Mouse (Mus musculus): ENCODE measurements around the gene Klf12. TPM values are rescaled to one million over a fixed set of nuclear protein-coding genes. Genes with fewer than 3 reads are reported as not detected.

Gene Klf12
- polyA plus RNA-seq, 1 experiment: 11.1 TPM

GRCm38 (mm10) chr14:100189490-100190197 lies 94.8 kb downstream of the Klf12 start:
- no peak for TF ChIP-seq POLR2A (IDR thresholded peaks at IDR 0.05; ENCODE audit: borderline replicate concordance, extremely low read depth, low read depth, low read length)
- TF ChIP-seq CTCF (IDR thresholded peaks at IDR 0.05; ENCODE audit: insufficient read depth, low read length): no peak

GRCm38 (mm10) chr14:100187372-100187771 lies 97.1 kb downstream of the Klf12 start:
- 91% methylated on average over 3 of the region's 3 CpGs for WGBS
- no peak for TF ChIP-seq POLR2A (IDR thresholded peaks at IDR 0.05; ENCODE audit: borderline replicate concordance, extremely low read depth, low read depth, low read length)
- TF ChIP-seq CTCF (IDR thresholded peaks at IDR 0.05; ENCODE audit: insufficient read depth, low read length): no peak
- DNase-seq: no peak

More at GRCm38 (mm10) chr14:100189490-100190197, 94.8 kb downstream of the Klf12 start:
- DNase-seq: no peak
- Histone ChIP-seq H3K4me1 (ENCODE audit: control insufficient read depth, insufficient read depth, low read length) (no peaks in the 10 kb centered on the region), H3K4me3 (replicated peaks; ENCODE audit: extremely low read depth, low read depth, low read length) (no peak overlapping the region)
- 75% methylated on average over 11 of the region's 11 CpGs for WGBS

GRCm38 (mm10) chr14:100177796-100178195 lies 106.7 kb downstream of the Klf12 start:
- H3K4me1 ChIP-seq (ENCODE audit: control insufficient read depth, insufficient read depth, low read length): no peaks in the 10 kb centered on the region
- 72% methylated on average over 3 of the region's 3 CpGs for WGBS
- no peak for TF ChIP-seq POLR2A (IDR thresholded peaks at IDR 0.05; ENCODE audit: borderline replicate concordance, extremely low read depth, low read depth, low read length)
- TF ChIP-seq CTCF (IDR thresholded peaks at IDR 0.05; ENCODE audit: insufficient read depth, low read length): no peak
- no peak overlapping the region for H3K4me3 ChIP-seq (replicated peaks; ENCODE audit: extremely low read depth, low read depth, low read length)
- no peak for DNase-seq

More at GRCm38 (mm10) chr14:100187372-100187771, 97.1 kb downstream of the Klf12 start:
- no peak overlapping the region for H3K4me3 ChIP-seq (replicated peaks; ENCODE audit: extremely low read depth, low read depth, low read length)
- H3K4me1 ChIP-seq (ENCODE audit: control insufficient read depth, insufficient read depth, low read length): no peaks in the 10 kb centered on the region

- Histone ChIP-seq H3K4me3 (replicated peaks; ENCODE audit: extremely low read depth, low read depth, low read length) (no peak overlapping the region), H3K4me1 (ENCODE audit: control insufficient read depth, insufficient read depth, low read length) (no peaks in the 10 kb centered on the region)
- 83% methylated on average over 2 of the region's 2 CpGs for WGBS
- TF ChIP-seq CTCF (IDR thresholded peaks at IDR 0.05; ENCODE audit: insufficient read depth, low read length) (no peak), POLR2A (IDR thresholded peaks at IDR 0.05; ENCODE audit: borderline replicate concordance, extremely low read depth, low read depth, low read length) (no peak)
- no peak for DNase-seq
Observed at GRCm38 (mm10) chr14:100165075-100165474, 119.4 kb downstream of the Klf12 start.

GRCm38 (mm10) chr14:100156639-100157038 lies 127.8 kb downstream of the Klf12 start:
- Histone ChIP-seq H3K4me1 (ENCODE audit: control insufficient read depth, insufficient read depth, low read length) (no peaks in the 10 kb centered on the region), H3K4me3 (replicated peaks; ENCODE audit: extremely low read depth, low read depth, low read length) (no peak overlapping the region)
- DNase-seq: no peak
- TF ChIP-seq POLR2A (IDR thresholded peaks at IDR 0.05; ENCODE audit: borderline replicate concordance, extremely low read depth, low read depth, low read length) (no peak), CTCF (IDR thresholded peaks at IDR 0.05; ENCODE audit: insufficient read depth, low read length) (no peak)

- WGBS: 75% methylated on average over 8 of the region's 8 CpGs
- no peak overlapping the region for H3K4me3 ChIP-seq (replicated peaks; ENCODE audit: extremely low read depth, low read depth, low read length)
- TF ChIP-seq POLR2A (IDR thresholded peaks at IDR 0.05; ENCODE audit: borderline replicate concordance, extremely low read depth, low read depth, low read length): no peak
- no peak for TF ChIP-seq CTCF (IDR thresholded peaks at IDR 0.05; ENCODE audit: insufficient read depth, low read length)
- no peaks in the 10 kb centered on the region for H3K4me1 ChIP-seq (ENCODE audit: control insufficient read depth, insufficient read depth, low read length)
- DNase-seq: no peak
Observed at GRCm38 (mm10) chr14:100147666-100148065, 136.8 kb downstream of the Klf12 start.

GRCm38 (mm10) chr14:100140370-100140769 lies 144.1 kb downstream of the Klf12 start:
- H3K4me3 ChIP-seq (replicated peaks; ENCODE audit: extremely low read depth, low read depth, low read length): no peak overlapping the region
- WGBS: 98% methylated on average over 1 of the region's 1 CpGs

GRCm38 (mm10) chr14:100134304-100134703 lies 150.2 kb downstream of the Klf12 start:
- WGBS: 71% methylated on average over 9 of the region's 9 CpGs
- H3K4me1 ChIP-seq (ENCODE audit: control insufficient read depth, insufficient read depth, low read length): no peaks in the 10 kb centered on the region
- DNase-seq: no peak
- no peak for TF ChIP-seq CTCF (IDR thresholded peaks at IDR 0.05; ENCODE audit: insufficient read depth, low read length)
- no peak overlapping the region for H3K4me3 ChIP-seq (replicated peaks; ENCODE audit: extremely low read depth, low read depth, low read length)

More at GRCm38 (mm10) chr14:100140370-100140769, 144.1 kb downstream of the Klf12 start:
- TF ChIP-seq CTCF (IDR thresholded peaks at IDR 0.05; ENCODE audit: insufficient read depth, low read length) (no peak), POLR2A (IDR thresholded peaks at IDR 0.05; ENCODE audit: borderline replicate concordance, extremely low read depth, low read depth, low read length) (no peak)
- no peak for DNase-seq
- H3K4me1 ChIP-seq (ENCODE audit: control insufficient read depth, insufficient read depth, low read length): no peaks in the 10 kb centered on the region

GRCm38 (mm10) chr14:100132479-100132878 lies 152.0 kb downstream of the Klf12 start:
- TF ChIP-seq CTCF (IDR thresholded peaks at IDR 0.05; ENCODE audit: insufficient read depth, low read length) (no peak), POLR2A (IDR thresholded peaks at IDR 0.05; ENCODE audit: borderline replicate concordance, extremely low read depth, low read depth, low read length) (no peak)
- Histone ChIP-seq H3K4me1 (ENCODE audit: control insufficient read depth, insufficient read depth, low read length) (no peaks in the 10 kb centered on the region), H3K4me3 (replicated peaks; ENCODE audit: extremely low read depth, low read depth, low read length) (no peak overlapping the region)
- 66% methylated on average over 4 of the region's 4 CpGs for WGBS
- DNase-seq: no peak

GRCm38 (mm10) chr14:100126126-100126525 lies 158.4 kb downstream of the Klf12 start:
- 93% methylated on average over 6 of the region's 6 CpGs for WGBS
- no peak for TF ChIP-seq CTCF (IDR thresholded peaks at IDR 0.05; ENCODE audit: insufficient read depth, low read length)
- no peak for TF ChIP-seq POLR2A (IDR thresholded peaks at IDR 0.05; ENCODE audit: borderline replicate concordance, extremely low read depth, low read depth, low read length)
- no peak for DNase-seq
- no peak overlapping the region for H3K4me3 ChIP-seq (replicated peaks; ENCODE audit: extremely low read depth, low read depth, low read length)
- H3K4me1 ChIP-seq (ENCODE audit: control insufficient read depth, insufficient read depth, low read length): no peaks in the 10 kb centered on the region
